Mouse (Mus musculus) adrenal gland, postnatal 4 days (tissue): Measurements from ENCODE around the gene Zfp180. TPM values are rescaled to one million over a fixed set of nuclear protein-coding genes. Genes with fewer than 3 reads are reported as not detected.

Experiments used
- total RNA-seq, 2 experiments: library from RNA; stranded (reverse); gene quantifications; 2 replicates each; pipeline ENCODE4 v1.2.3; 2021

Zfp180 gene
- total RNA-seq, 2 experiments from 2014 or later: 19.9 to 20.8 TPM

Other genes with a start within 250 kb of the Zfp180 start
- gene Vmn1r176, start 244.6 kb upstream of the Zfp180 start, total RNA-seq: not detected
- not detected for gene Vmn1r177, start 215.5 kb upstream of the Zfp180 start, total RNA-seq
- gene Vmn1r178, start 189.9 kb upstream of the Zfp180 start, total RNA-seq: not detected
- not detected for gene Vmn1r179, start 154.9 kb upstream of the Zfp180 start, total RNA-seq
- not detected for gene Vmn1r180, start 131.3 kb upstream of the Zfp180 start, total RNA-seq
- not detected for gene Vmn1r181, start 107.3 kb upstream of the Zfp180 start, total RNA-seq
- not detected for gene V1rd19, start 80.2 kb upstream of the Zfp180 start, total RNA-seq
- not detected for gene Vmn1r183, start 28.7 kb upstream of the Zfp180 start, total RNA-seq
- 1 to 10 TPM; 6.0 TPM for gene Zfp112, start 30.4 kb downstream of the Zfp180 start, total RNA-seq
- gene Zfp235, start 52.2 kb downstream of the Zfp180 start, total RNA-seq: 10 to 100 TPM; 12.4 to 12.8 TPM
- 1 to 10 TPM; 1.6 to 1.7 TPM for gene Zfp114, start 93.1 kb downstream of the Zfp180 start, total RNA-seq
- 10 to 100 TPM; 14.2 to 15.7 TPM for gene Zfp111, start 129.5 kb downstream of the Zfp180 start, total RNA-seq
- 1 to 10 TPM; 3.9 to 4.1 TPM for gene Zfp109, start 155.6 kb downstream of the Zfp180 start, total RNA-seq
- gene Zfp108, start 172.9 kb downstream of the Zfp180 start, total RNA-seq: 1 to 10 TPM; 3.9 to 4.2 TPM
- 1 to 10 TPM; 6.0 to 6.6 TPM for gene Zfp93, start 188.5 kb downstream of the Zfp180 start, total RNA-seq
- 10 to 100 TPM; 18.3 to 19.5 TPM for gene Zfp61, start 219.3 kb downstream of the Zfp180 start, total RNA-seq
- gene Zfp94, start 234.7 kb downstream of the Zfp180 start, total RNA-seq: 1 to 10 TPM; 5.8 to 7.0 TPM